ENCODE assay signal across 9 mouse cellular contexts in the genomic region with DNA sequence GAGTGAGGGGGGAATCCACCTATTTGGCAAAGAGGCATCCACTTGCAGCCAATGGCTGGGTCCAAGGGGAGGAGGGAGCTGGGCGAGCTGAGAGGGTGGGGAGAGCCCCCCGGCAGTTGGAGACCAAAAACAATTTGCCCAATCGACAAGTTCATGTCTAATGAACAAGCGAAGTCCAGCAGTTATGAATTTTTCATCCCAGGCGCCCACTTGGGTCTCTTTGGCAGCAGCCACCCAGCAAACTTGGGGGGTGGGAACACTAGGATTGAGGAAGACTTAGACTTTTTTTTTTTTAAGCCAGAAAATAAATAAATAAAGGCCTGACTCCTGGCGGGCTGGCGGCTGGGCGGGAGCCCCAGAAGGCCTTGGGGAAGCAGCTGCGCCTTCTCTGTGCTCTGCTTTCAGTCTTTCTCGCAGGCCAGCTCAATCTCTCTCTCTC. TPM values are rescaled to one million over a fixed set of nuclear protein-coding genes. Genes with fewer than 3 reads are reported as not detected.
DNase-seq lines count a peak whose midpoint lies in the region; ATAC-seq and TF ChIP-seq lines count a peak whose summit lies in the region.
"Had no signal": no experiment of that assay in that cellular context is flagged by ENCODE, and none has a peak within 500 bp of the region (broad histone marks: within the 10 kb centered on the region; RNA-seq: fewer than 3 reads in every experiment).

No protein-coding gene starts in this region.

- H3K27me3 ChIP-seq in kidney, embryonic 14.5 days (ENCODE audit: control insufficient read depth, insufficient read depth, low read length): peaks cover 94% of the 10 kb centered on the region
- peaks cover 87% of the 10 kb centered on the region for H3K27me3 ChIP-seq in forebrain, embryonic 11.5 days (ENCODE audit: control insufficient read depth, insufficient read depth, low read length)
- no peaks in the 10 kb centered on the region for H3K27me3 ChIP-seq in lung, postnatal 0 days (replicated peaks; ENCODE audit: insufficient read depth, low read length)
- H3K27me3 ChIP-seq in stomach, embryonic 15.5 days (replicated peaks): peaks cover 37% of the 10 kb centered on the region

- H3K36me3 ChIP-seq in kidney, embryonic 14.5 days (ENCODE audit: control insufficient read depth, insufficient read depth, low read length): no peaks in the 10 kb centered on the region
- H3K36me3 ChIP-seq in forebrain, embryonic 11.5 days (ENCODE audit: control insufficient read depth, insufficient read depth, low read length): no peaks in the 10 kb centered on the region
- H3K36me3 ChIP-seq in lung, postnatal 0 days (ENCODE audit: insufficient read depth, low read length): no peaks in the 10 kb centered on the region
- H3K36me3 ChIP-seq in stomach, embryonic 15.5 days: peaks cover 4% of the 10 kb centered on the region; the same call in 1 of the 2 replicates

- WGBS in kidney, embryonic 14.5 days: 4% methylated on average over 10 of the region's 10 CpGs
- WGBS in forebrain, embryonic 11.5 days: 1% methylated on average over 10 of the region's 10 CpGs
- WGBS in lung, postnatal 0 days: 14% methylated on average over 10 of the region's 10 CpGs
- WGBS in stomach, embryonic 15.5 days: 8% methylated on average over 10 of the region's 10 CpGs

- 0 out of 2 replicates have a peak, but pooled peaks have one; percentile 43 for ATAC-seq in kidney, embryonic 14.5 days (ENCODE audit: low FRiP score, low TSS enrichment)
- ATAC-seq in forebrain, embryonic 11.5 days (replicated peaks; ENCODE audit: low FRiP score): no peak
- ATAC-seq in lung, postnatal 0 days: peak; percentile 44
- peak; percentile 49; the same call in 1 of the 2 replicates for ATAC-seq in stomach, embryonic 15.5 days (ENCODE audit: insufficient read depth, low FRiP score, low read depth)

- peak overlapping the region; percentile 42 for H3K4me2 ChIP-seq in kidney, embryonic 14.5 days (replicated peaks; ENCODE audit: low read depth, low read length)
- peak overlapping the region; percentile 29 for H3K4me2 ChIP-seq in forebrain, embryonic 11.5 days (ENCODE audit: low read depth, low read length, severe bottlenecking)
- peak overlapping the region; percentile 57 for H3K4me2 ChIP-seq in lung, postnatal 0 days (replicated peaks; ENCODE audit: low read depth, low read length)
- H3K4me2 ChIP-seq in stomach, embryonic 15.5 days: peak overlapping the region; percentile 51

- H3K4me1 ChIP-seq in kidney, embryonic 14.5 days (ENCODE audit: control insufficient read depth, insufficient read depth, low read length): peaks cover 20% of the 10 kb centered on the region; the same call in 1 of the 2 replicates
- peaks cover 38% of the 10 kb centered on the region for H3K4me1 ChIP-seq in forebrain, embryonic 11.5 days (replicated peaks; ENCODE audit: control insufficient read depth, insufficient read depth, low read length)
- peaks cover 28% of the 10 kb centered on the region; the same call in 1 of the 2 replicates for H3K4me1 ChIP-seq in lung, postnatal 0 days (ENCODE audit: insufficient read depth, low read depth, low read length)
- H3K4me1 ChIP-seq in stomach, embryonic 15.5 days: peaks cover 52% of the 10 kb centered on the region

- intact Hi-C loops in heart, postnatal 36 days (cut with DNase I): loop anchor here (2.0 kb wide), 1 partner anchor 14 kb away; no protein-coding TSS in a partner anchor

- no peak overlapping the region for H3K27ac ChIP-seq in kidney, embryonic 14.5 days (ENCODE audit: low read depth, low read length)
- H3K27ac ChIP-seq in forebrain, embryonic 11.5 days (ENCODE audit: low read depth, low read length): peak overlapping the region; percentile 31; the same call in 1 of the 2 replicates
- peak overlapping the region; percentile 78 for H3K27ac ChIP-seq in lung, postnatal 0 days (ENCODE audit: low read length)
- peak overlapping the region; percentile 90 for H3K27ac ChIP-seq in stomach, embryonic 15.5 days

- TF ChIP-seq CTCF in lung, postnatal 0 days (IDR thresholded peaks at IDR 0.05): no peak

- no peak overlapping the region for H3K9ac ChIP-seq in kidney, embryonic 14.5 days (ENCODE audit: low read depth, low read length)
- H3K9ac ChIP-seq in forebrain, embryonic 11.5 days (ENCODE audit: low read length): no peak overlapping the region
- H3K9ac ChIP-seq in lung, postnatal 0 days (replicated peaks; ENCODE audit: low read depth): no peak overlapping the region
- H3K9ac ChIP-seq in stomach, embryonic 15.5 days: no peak overlapping the region

- no peaks in the 10 kb centered on the region for H3K9me3 ChIP-seq in kidney, embryonic 14.5 days (ENCODE audit: control insufficient read depth, low read length)
- H3K9me3 ChIP-seq in forebrain, embryonic 11.5 days (ENCODE audit: control insufficient read depth, low read length): no peaks in the 10 kb centered on the region
- H3K9me3 ChIP-seq in lung, postnatal 0 days (ENCODE audit: low read length): no peaks in the 10 kb centered on the region
- no peaks in the 10 kb centered on the region for H3K9me3 ChIP-seq in stomach, embryonic 15.5 days

- H3K4me3 ChIP-seq in kidney, embryonic 14.5 days (ENCODE audit: low read length): no peak overlapping the region; the same call in 1 of the 2 replicates
- no peak overlapping the region for H3K4me3 ChIP-seq in forebrain, embryonic 11.5 days (ENCODE audit: low read depth, low read length)
- 0 out of 2 replicates have a peak overlapping the region, but pooled peaks have one; percentile 26 for H3K4me3 ChIP-seq in lung, postnatal 0 days (ENCODE audit: low read depth, low read length)
- peak overlapping the region; percentile 25 for H3K4me3 ChIP-seq in stomach, embryonic 15.5 days (replicated peaks)

- no peak for TF ChIP-seq EP300 in lung, postnatal 0 days (IDR thresholded peaks at IDR 0.05)

- DNase-seq in kidney, adult 8-10 months: no peak
- peak; percentile 91 for DNase-seq in MN1 (ENCODE audit: low spot score)
- peak; percentile 67 for DNase-seq in forebrain, embryonic 11.5 days (ENCODE audit: low spot score)
- peak; percentile 60 to 75 for DNase-seq in heart, postnatal 36 days
- DNase-seq in lung, postnatal 0 days (ENCODE audit: low spot score): peak; percentile 82
- DNase-seq in adrenal gland, adult 8-10 months: no peak

RNA-seq across cellular contexts. Expression of a gene that starts 25.7 kb away (rescaled TPM):
- polyA plus RNA-seq in kidney, embryonic 14.5 days (2014; fragmentation: Nextera tagmentation; extraction: Ambion mirVana): 9.4 and 10.9 TPM in 2 replicates
- polyA plus RNA-seq in forebrain, embryonic 11.5 days (2014; fragmentation: Nextera tagmentation; extraction: Ambion mirVana): 7.7 and 8.9 TPM in 2 replicates
- 100 to 1,000 TPM; 279 to 296 TPM for total RNA-seq in heart, postnatal 36 days (2021)
- 38.8 and 45.1 TPM in 2 replicates for polyA plus RNA-seq in lung, postnatal 0 days (2015; fragmentation: Nextera tagmentation; extraction: Ambion mirVana)
- polyA plus RNA-seq in stomach, embryonic 15.5 days (2015; fragmentation: Nextera tagmentation; extraction: Ambion mirVana): 28.7 and 29.3 TPM in 2 replicates
- 100 to 1,000 TPM in 3 of 4 experiments, 10 to 100 TPM in 1; 99.6 to 150 (median 117) TPM for total RNA-seq in adrenal gland, adult 8-10 months (2022)

RNA-seq across cellular contexts. Expression of a gene that starts 48.1 kb away (rescaled TPM):
- 5.9 and 6.0 TPM in 2 replicates for polyA plus RNA-seq in kidney, embryonic 14.5 days (2014; fragmentation: Nextera tagmentation; extraction: Ambion mirVana)
- polyA plus RNA-seq in forebrain, embryonic 11.5 days (2014; fragmentation: Nextera tagmentation; extraction: Ambion mirVana): 5.5 and 6.4 TPM in 2 replicates
- 1 to 10 TPM; 9.3 to 9.9 TPM for total RNA-seq in heart, postnatal 36 days (2021)
- 6.2 and 6.8 TPM in 2 replicates for polyA plus RNA-seq in lung, postnatal 0 days (2015; fragmentation: Nextera tagmentation; extraction: Ambion mirVana)
- polyA plus RNA-seq in stomach, embryonic 15.5 days (2015; fragmentation: Nextera tagmentation; extraction: Ambion mirVana): 6.3 and 6.9 TPM in 2 replicates
- total RNA-seq in adrenal gland, adult 8-10 months (2022): 10 to 100 TPM; 11.2 to 14.9 (median 12.5) TPM

RNA-seq across cellular contexts. Expression of a gene that starts 51.7 kb away (rescaled TPM):
- 1.7 and 2.8 TPM in 2 replicates for polyA plus RNA-seq in kidney, embryonic 14.5 days (2014; fragmentation: Nextera tagmentation; extraction: Ambion mirVana)
- polyA plus RNA-seq in forebrain, embryonic 11.5 days (2014; fragmentation: Nextera tagmentation; extraction: Ambion mirVana): 3.0 and 3.1 TPM in 2 replicates
- under 1 TPM in 1 of 2 experiments, not detected in 1; 0.44 TPM for total RNA-seq in heart, postnatal 36 days (2021)
- polyA plus RNA-seq in lung, postnatal 0 days (2015; fragmentation: Nextera tagmentation; extraction: Ambion mirVana): 2.0 and 2.8 TPM in 2 replicates
- polyA plus RNA-seq in stomach, embryonic 15.5 days (2015; fragmentation: Nextera tagmentation; extraction: Ambion mirVana): 3.5 and 4.1 TPM in 2 replicates
- total RNA-seq in adrenal gland, adult 8-10 months (2022): under 1 TPM in 2 of 4 experiments, not detected in 2; 0.52 to 0.73 TPM
- total RNA-seq: layer of hippocampus, adult 8-10 months had no signal

RNA-seq across cellular contexts. Expression of a gene that starts 56.8 kb away (rescaled TPM):
- polyA plus RNA-seq in kidney, embryonic 14.5 days (2014; fragmentation: Nextera tagmentation; extraction: Ambion mirVana): 49.2 and 54.2 TPM in 2 replicates
- 41.0 and 44.3 TPM in 2 replicates for polyA plus RNA-seq in forebrain, embryonic 11.5 days (2014; fragmentation: Nextera tagmentation; extraction: Ambion mirVana)
- total RNA-seq in heart, postnatal 36 days (2021): 10 to 100 TPM; 28.5 to 29.5 TPM
- polyA plus RNA-seq in lung, postnatal 0 days (2015; fragmentation: Nextera tagmentation; extraction: Ambion mirVana): 24.4 and 24.8 TPM in 2 replicates
- 52.7 and 54.5 TPM in 2 replicates for polyA plus RNA-seq in stomach, embryonic 15.5 days (2015; fragmentation: Nextera tagmentation; extraction: Ambion mirVana)
- total RNA-seq in adrenal gland, adult 8-10 months (2022): 10 to 100 TPM; 63.6 to 68.4 (median 66.2) TPM

Comparison
In these comparisons a context has a peak if more than half of its experiments do, and no peak if none do; other contexts are left out.
1. H3K4me3 ChIP-seq: peak in lung, postnatal 0 days (single experiment) and stomach, embryonic 15.5 days (single experiment); none in kidney, embryonic 14.5 days (single experiment) and forebrain, embryonic 11.5 days (single experiment).
2. DNase-seq: peak in MN1 (single experiment), forebrain, embryonic 11.5 days (single experiment), heart, postnatal 36 days (2 of 2) and lung, postnatal 0 days (single experiment); none in kidney, adult 8-10 months (0 of 2) and adrenal gland, adult 8-10 months (single experiment).
3. Peak in every context shown above with its lines, with median percentiles within 50 percentile points of each other: H3K4me2 ChIP-seq.